Mouse (Mus musculus) layer of hippocampus, adult 18-20 months (tissue): Measurements from ENCODE around the gene Rpl13a. TPM values are rescaled to one million over a fixed set of nuclear protein-coding genes. Genes with fewer than 3 reads are reported as not detected.
"Not testable (repeated sequence)": the region's sequence is repeated elsewhere in the genome, so short reads cannot be mapped to it uniquely, and the experiment has no call there.

Experiments used
- DNase-seq, 2 experiments: peaks; one replicate each; pipeline ENCODE4 v3.0.0; 2022; ENCODE audit warnings: low spot score in 2 of 2
- total RNA-seq, 2 experiments: library from RNA; stranded (reverse); gene quantifications; 2 replicates each; pipeline ENCODE4 v1.2.3; 2021

Rpl13a gene
- total RNA-seq, 2 experiments from 2014 or later: 866 to 870 TPM

- no peak for DNase-seq
Observed at GRCm38 (mm10) chr7:45158991-45159390, 30.4 kb upstream of the Rpl13a start.

- DNase-seq: no peak
Observed at GRCm38 (mm10) chr7:45157459-45157858, 28.9 kb upstream of the Rpl13a start.

- DNase-seq: no peak
Observed at GRCm38 (mm10) chr7:45156206-45156605, 27.6 kb upstream of the Rpl13a start.

DNA sequence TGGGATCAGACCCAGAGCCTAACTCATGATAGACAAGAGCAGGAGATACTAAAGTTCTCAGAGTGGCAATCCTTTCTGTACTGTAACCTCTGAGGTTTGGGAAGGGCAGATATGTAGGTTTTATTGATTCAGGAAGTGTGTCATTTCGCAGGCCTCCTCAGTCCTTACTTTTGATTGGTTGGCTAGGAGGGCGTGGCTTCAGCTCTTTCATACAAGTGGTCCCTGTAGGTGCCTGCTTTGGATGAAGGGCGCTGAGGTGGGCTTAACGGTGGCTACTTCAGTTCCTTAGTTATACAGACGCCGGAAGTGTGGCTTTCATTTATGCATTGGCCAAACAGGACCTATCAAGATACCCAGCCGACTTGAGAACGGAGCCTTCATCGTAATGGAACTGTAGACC lies 27.0 kb upstream of the Rpl13a start:
- no peak for DNase-seq

- DNase-seq: peak in 1 of 2 experiments; percentile 60
Observed at GRCm38 (mm10) chr7:45154993-45155514, 26.5 kb upstream of the Rpl13a start.

DNA sequence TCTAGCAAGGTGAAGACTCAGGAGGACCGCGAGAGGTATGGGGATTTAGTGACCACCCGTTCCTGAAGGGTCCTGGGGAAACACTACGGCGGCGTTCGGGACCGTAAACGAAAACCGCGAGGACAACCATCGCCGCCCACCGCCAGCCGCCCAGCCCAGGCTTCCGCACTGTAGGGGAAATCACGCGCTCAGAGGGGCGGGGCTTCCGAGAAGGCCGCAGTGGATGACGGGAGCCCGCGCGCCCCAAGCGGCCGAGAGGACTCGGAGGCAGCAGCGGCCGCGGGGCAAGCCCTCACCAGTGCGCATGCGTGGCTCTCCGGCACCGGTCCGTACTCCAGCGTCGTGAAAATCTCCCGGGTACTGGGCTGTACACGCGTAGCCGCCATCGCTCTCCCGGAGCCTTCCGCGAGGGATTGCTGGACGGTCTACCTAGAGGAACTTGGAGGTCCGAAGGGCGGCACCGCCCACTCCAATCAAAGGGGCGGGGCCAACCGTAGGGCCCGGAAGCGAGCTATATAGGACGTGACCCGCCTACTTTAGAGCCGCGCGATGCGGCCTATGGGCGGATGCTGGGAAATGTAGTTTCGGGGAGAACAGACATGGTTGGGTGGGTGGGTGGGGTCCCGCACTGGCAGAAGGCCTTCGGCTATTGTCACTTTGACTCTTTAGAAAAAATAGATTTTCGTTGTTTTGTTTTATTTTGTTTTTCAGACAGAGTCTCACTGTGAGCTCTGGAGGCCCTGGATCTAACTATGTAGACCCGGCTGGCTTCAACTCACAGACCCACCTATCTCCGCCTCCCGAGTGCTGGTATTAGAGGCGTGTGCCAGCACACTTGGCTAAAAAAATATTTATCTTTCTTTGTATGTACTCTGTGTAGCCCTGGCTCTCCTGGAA lies 25.8 kb upstream of the Rpl13a start, which contains the start of the genes Pih1d1 and Aldh16a1:
Gene Pih1d1, plus strand, starts transcription at position 208 of the 897 bp plus-strand sequence.
Gene Aldh16a1, minus strand, starts transcription at position 489 of the 897 bp plus-strand sequence.
- peak; percentile 94 to 99 for DNase-seq

- DNase-seq: no peak
Observed at GRCm38 (mm10) chr7:45153586-45153985, 25.0 kb upstream of the Rpl13a start.

DNA sequence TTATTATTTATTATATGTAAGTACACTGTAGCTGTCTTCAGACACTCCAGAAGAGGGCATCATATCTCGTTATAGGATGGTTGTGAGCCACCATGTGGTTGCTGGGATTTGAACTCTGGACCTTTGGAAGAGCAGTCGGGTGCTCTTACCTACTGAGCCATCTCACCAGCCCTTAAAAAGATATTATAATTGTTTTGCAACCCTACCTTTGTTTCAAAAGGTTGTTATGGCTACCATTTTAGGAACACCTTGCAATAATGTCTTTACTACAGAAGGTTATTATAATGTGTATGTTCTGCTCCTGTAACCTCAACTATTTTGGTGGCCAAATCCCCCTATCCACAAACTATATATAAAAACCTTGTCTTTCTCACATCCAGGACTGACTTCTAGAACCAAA lies 24.5 kb upstream of the Rpl13a start:
- DNase-seq: not testable (repeated sequence)

GRCm38 (mm10) chr7:45151303-45151702 lies 22.7 kb upstream of the Rpl13a start:
- DNase-seq: no peak

DNA sequence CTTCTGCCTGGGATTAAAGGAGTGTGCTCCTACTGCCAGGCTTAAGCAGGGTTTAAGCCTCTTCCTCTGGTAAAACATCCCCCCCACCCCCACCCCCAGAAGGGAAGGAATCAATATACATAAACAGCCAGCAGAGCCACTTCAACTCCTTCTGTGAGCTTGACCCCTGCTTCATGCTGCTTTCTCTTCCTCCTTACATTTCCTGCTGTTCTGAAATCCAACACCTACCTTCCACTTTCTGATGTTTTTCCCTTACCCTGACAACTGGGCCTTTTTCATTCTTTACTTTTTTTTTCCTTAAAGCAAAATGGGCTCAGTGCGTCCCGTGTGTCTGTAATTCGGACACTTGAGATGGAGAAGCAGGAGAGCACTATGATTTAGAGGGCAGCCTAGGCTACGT lies 21.8 kb upstream of the Rpl13a start:
- DNase-seq: no peak

DNA sequence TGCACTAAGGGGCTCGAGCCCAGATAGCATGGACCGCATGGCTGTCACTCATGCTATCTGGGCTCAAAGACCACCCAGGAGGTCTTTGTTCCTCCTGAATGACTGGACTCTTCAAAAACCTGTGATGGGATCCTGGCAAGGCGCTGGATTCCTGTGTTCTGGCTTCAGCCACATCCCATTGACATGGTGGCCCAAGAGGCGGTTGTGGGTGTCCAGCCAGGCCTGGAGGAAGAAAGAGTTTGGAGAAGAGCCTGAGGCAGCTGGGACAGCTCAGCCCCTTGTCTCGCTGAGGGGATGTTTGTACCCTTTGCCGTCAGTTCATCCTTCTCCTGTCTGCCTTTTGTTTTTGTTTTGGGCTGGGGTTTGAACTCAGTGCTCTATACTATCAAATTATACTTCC lies 21.0 kb upstream of the Rpl13a start:
- DNase-seq: no peak

- no peak for DNase-seq
Observed at GRCm38 (mm10) chr7:45148534-45149098, 20.1 kb upstream of the Rpl13a start.

DNA sequence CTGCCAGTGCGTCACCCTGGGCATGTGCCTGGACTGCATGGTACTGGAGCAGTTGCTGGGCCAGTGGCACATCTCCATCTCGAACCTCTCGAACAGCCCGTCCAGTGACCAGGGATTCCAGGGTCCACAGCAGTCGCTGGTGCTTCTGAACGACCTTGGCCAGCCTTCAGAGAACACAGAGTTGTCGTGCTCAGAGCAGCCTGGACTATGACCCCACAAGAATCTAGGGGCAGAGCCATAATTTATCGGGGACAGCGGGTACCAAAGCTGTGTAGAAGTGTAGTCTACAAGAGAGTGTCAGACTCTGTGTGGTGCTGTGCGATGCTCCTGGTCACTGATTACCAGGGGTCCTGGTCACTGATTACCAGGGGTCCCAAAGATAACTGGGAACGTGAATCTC lies 19.3 kb upstream of the Rpl13a start:
- no peak for DNase-seq

- no peak for DNase-seq
Observed at GRCm38 (mm10) chr7:45147267-45147666, 18.7 kb upstream of the Rpl13a start.

GRCm38 (mm10) chr7:45145460-45145859 lies 16.9 kb upstream of the Rpl13a start:
- no peak for DNase-seq

DNA sequence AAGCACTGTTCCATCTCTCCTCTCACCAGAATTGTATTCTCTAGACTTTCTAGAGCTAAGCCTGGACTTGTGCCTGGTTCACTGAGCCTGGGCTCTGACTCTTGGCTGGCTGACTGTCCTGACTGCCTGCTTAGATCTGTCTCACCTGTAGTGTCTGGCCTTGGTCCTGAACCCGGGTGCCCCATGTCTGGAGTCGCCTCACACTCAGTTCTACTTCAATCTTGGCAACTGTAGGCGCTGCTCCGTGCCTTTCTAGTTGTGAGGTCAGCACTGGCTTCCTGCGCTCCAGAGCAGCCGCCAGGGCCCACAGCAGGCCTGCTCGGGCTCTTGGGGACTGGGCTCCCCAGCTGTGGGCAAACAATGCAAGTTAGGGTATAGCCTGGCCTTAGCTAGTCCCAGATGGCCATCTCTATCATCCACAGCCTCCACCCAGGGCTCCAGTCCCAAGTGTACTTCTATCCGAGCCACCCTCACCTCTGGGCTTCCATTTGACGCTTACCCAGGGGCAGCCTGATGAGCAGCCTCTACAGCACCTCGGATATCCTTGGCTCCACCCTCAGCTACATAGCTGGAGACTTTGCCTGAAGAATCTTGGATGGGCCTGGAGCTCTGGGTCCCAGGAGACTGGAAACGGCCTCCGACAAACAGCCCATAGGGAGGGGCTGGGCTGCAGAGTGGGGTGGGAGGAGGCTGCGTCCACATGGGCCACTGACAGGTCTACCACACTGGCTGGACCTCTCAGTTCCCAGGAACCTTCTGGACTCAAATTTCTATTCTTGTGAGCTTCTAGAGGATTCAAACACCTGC lies 16.0 kb upstream of the Rpl13a start:
- DNase-seq: no peak

- no peak for DNase-seq
Observed at GRCm38 (mm10) chr7:45141914-45142313, 13.4 kb upstream of the Rpl13a start.

GRCm38 (mm10) chr7:45141319-45141718 lies 12.8 kb upstream of the Rpl13a start:
- DNase-seq: no peak

DNA sequence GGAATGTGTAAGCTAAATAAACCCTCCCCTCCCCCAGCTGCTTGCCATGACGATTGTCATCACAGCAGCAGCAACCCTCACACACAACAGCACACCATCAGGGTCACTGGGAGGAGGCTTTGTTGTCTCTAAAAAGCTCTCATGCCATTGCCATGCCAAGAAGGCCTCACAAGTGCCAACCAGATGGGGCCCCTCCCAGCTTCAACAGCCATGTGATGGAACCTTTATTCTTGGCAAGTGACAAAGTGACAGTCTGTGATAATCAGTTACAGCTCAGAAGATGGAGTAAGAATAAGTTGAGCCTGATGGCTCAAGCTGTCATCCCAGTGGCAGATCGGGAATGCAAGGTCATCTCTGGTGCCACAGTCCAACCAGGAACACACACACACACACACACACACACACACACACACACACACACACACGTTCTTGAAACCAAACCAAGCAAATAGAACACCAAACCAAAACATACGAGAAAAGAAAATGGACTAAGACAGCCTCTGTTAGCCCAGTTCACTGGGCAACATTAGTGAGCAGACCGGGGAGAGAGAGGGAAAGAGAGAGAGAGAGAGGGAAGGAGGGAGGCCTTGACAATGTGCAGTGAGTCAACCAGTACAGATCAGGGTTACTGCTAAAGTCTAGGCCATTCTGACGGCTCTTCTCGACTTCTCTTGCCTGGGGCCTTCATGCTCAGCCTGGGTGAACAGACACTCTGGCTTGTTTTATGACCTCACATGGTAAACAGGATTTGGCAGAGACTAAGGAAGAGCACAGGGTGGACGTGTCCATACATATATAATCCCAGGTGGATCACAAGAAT lies 11.6 kb upstream of the Rpl13a start:
- DNase-seq: no peak

GRCm38 (mm10) chr7:45138403-45138802 lies 9.8 kb upstream of the Rpl13a start:
- no peak for DNase-seq
